Mouse (Mus musculus): ENCODE data around the gene Capza2. TPM values are rescaled to one million over a fixed set of nuclear protein-coding genes. Genes with fewer than 3 reads are reported as not detected.

Capza2 gene
- 490 and 593 TPM in 2 replicates for total RNA-seq (2015)
- total RNA-seq (2017): 665 and 673 TPM in 2 replicates

DNA sequence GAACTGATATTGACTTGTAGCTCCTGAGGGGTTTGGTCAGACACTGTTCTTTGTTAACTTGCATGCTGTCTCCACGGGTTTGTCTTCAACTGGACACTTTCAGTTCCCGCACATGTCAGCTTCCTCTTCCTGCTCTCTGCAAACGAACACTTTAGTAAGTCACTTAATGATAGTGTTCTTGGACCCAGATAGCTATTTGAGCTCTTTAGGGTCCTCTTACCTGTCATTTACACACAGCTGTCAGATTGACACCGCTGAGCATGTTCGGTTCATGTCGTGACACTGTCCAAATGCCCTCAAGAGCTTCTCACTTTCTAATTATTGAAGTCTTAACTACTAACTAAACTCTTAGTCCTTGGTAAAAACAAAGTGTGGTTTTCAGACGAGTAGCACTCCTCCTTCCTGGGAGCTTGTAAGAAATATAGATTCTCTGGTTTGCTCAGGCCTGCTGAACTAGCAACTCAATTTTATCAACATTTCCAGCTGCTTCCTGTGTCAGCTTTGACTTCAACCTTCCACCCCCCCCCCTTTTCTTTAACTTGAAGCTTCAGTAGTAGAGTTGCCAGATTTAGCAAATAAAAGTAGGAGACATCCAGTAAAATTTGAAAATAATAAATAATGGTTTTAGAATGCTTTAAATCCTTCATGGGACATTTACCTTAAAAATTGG is at the start of gene Capza2:
Gene Capza2 (plus strand): TSS at position 620 of the 670 bp plus-strand sequence.
- peak; percentile 63 for ATAC-seq (ENCODE audit: poor library complexity, severe bottlenecking)

DNA sequence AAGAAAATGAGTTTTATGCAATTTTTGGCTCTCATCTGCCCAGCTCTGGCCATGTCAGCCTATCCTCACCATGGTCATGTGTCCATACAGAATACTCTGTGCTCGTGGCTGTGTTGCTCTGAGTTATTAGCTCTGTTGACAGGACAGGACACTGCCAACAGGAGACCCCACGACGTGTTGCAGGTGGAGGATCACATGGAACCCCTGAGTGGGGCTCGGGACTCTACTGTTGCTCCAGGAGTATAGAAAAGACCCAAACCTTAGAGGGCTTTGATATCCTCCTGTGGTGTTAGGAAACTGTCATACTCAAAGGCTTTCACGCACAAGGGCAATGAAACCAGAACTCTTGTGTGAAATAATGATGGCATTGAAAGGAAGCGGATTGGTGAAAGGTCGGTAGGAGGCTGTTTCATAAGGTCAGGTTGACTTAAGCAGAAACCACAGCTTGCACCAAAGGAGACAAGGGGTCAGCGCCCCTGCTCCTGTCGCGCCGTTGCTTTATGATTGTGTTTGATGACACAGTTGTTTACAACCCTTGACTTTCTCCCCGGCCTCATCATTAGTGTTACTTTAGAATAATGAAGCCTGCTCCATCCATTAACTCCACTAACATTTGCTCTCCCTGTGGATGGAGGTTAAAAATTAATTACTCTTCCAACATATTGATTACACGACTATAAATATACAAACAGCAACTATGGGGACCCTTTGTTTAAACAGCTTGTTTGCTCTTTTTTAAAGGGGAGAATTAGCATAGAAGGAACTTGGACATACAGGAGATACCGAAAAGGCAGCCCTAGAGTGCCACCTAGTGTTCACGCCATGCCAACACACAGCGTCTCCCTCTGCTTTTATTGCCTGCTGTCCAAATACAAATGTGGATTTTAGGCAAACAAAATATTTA is 46.7 kb upstream of the Capza2 start:
- ATAC-seq (ENCODE audit: poor library complexity, severe bottlenecking): peak; percentile 99

DNA sequence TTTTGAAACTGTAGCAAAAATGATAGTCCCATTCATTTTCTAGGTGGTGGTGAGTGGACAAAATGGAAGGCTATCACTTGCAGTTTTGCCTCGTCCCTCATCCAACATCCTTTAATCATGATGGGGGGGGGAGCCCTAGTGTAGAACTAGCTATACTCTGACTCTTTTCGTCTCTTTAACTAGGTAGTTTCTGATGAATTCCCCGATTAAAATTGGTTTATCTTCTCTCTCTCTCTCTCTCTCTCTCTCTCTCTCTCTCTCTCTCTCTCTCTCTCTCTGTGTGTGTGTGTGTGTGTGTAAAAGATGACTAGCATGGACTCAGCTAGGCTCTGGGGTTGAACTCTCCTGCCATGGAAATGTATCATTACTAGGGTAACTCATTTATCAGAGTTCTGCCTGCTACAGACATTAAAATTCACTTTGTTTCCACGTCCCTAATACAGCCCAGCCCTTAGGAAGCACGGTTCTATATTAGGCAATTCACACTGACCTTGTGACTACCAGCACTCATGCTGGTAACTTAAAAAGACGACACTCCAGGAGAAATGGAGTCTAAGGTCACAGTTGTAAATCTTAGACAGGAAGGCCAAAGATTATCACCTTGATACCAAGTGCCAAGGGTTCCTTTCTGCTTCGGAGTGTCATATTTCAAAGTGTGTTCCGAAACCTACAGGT is 45.9 kb upstream of the Capza2 start:
- ATAC-seq (ENCODE audit: poor library complexity, severe bottlenecking): peak; percentile 33; the same call in 1 of the 2 replicates

DNA sequence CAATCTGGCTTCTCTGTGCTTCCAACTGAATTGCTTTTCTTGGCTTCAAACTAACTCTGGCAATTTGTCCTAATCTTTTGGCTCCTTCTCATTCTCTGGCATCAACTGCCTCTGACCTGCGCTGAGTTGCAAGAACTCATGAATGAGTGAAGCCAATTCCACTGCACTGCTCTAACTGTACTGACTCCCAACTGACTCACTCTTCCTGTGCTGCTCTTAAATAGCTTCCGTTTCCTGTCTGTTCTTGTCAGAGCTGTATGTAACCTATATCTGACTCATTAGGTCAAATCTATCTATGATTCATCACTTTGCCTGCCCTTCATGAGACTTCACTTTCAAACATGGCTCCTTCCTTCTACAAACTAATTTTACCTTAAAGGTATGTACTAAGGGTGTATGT is 42.1 kb upstream of the Capza2 start:
- no peak for ATAC-seq (ENCODE audit: poor library complexity, severe bottlenecking)

DNA sequence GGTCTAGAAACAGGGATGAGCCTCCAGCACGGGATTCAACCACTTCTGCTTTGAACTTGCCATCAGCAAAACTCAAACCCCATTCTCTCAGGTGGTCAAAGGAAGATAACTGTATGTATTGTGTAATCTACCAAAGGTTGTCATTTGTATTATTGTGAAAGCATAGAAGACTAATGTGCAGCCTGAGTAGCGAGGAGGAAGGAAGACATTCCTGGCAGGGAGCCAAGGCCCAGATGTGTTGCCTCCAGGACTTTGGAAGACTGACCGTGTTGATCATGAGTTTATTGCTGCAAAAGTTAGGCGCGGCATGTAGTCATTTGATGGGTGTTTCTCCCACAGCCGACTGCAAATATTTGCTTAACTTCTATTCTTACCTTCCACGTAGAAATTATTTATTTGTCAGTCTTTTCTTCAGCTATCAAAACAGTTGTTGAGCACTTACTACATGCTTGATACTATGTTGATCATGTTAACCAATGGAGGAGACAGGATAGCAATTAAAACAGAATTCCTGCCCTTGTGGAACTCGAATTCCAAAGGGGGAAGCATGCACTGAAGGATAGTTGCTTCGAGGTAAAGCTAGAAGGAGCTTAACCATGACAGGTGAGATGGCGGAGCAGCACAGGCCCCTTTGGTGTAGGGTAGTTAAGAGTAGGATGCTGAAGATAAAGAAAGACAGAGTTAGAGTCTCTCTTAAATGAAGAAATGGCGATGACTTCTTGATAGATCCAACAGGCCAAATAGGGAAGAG is 40.1 kb upstream of the Capza2 start:
- ATAC-seq (ENCODE audit: poor library complexity, severe bottlenecking): peak; percentile 64

DNA sequence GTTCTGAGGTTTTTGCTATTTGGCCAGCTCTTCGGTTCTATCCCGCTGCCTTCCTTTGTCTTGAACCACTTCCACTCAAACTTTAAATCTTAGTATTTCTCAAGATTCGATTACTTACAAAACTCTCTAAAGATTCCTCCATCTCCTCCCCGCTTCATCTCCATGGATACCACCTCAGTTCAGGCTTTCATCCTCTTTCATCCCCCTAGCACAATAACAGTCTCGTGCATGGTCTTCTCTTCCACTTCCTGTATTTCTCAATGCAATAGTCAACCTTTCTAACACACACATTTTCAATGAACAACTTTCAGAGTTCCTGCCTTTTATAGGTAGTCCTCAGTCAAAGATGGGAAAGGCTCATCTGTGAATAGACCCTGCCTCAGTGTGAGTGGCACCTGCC is 36.7 kb upstream of the Capza2 start:
- peak; percentile 47; the same call in 1 of the 2 replicates for ATAC-seq (ENCODE audit: poor library complexity, severe bottlenecking)

DNA sequence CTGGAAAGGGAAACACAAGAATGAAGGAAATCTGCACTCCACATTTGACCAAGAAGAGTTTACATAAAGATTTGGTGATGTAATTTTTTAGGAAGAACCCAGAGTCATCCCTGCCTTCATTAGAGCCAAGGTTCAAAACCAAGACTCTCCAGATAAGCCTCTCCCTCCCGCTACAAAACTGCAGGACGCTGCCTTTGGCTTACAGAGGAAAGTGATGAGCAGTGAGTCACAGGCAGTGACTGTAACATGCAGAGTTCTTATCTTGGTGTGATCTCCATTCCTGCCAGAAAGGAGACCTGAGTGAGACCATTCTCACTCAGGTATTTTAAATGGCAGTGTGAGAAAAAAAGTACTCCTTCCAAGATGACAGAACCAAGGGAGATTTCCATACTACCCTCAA is 34.5 kb upstream of the Capza2 start:
- ATAC-seq (ENCODE audit: poor library complexity, severe bottlenecking): no peak

DNA sequence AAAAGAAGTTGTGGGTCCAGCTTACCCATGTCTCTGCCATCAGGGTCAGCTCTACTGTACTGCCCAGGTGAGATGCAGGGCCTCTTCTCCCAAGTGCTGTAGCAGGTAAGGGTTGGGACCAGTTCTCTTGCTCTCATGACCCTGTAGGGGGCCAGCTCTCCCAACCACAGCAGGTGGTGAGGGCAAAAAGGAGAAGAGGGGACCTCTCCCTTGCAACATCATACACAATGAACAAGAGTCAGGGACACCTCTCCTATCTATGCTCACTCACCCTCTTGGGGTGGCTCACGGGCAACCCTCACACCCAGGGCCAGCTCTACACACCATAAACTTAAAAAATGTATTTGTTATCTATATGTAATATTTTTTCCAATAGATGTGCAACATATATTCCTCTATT is 29.1 kb upstream of the Capza2 start:
- ATAC-seq (ENCODE audit: poor library complexity, severe bottlenecking): peak; percentile 14; the same call in 1 of the 2 replicates

DNA sequence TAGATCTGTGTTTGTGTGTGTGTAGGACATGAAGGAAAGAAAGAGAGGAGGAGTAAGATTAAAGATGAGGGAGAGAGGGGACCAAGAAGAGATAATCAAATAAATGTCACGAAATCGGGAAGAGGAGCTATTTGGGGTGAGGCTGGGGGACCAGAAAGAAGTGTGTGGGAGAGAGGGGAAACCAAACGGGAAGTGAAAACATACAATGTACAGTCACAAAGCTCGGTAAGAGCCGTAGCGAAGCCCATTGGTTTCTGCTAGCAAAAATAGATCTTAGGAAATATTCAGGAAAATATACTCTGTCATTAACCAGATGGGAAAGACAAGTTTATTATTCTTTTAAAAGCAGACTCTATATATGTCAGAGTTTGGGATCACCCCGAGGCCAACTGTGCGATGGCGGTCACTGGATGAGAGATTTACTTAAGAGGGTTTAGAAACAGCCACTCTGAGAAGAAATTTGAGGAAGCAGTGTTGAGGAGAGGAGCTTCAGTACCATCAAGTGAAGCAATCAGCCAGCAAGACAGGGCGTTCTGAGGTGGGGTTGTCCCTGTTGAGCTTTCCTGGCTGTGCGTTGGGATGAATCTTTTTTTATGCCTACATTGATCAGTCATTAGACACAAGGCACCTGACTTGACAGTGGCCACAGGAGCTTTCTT is 24.6 kb upstream of the Capza2 start:
- ATAC-seq (ENCODE audit: poor library complexity, severe bottlenecking): peak; percentile 94

DNA sequence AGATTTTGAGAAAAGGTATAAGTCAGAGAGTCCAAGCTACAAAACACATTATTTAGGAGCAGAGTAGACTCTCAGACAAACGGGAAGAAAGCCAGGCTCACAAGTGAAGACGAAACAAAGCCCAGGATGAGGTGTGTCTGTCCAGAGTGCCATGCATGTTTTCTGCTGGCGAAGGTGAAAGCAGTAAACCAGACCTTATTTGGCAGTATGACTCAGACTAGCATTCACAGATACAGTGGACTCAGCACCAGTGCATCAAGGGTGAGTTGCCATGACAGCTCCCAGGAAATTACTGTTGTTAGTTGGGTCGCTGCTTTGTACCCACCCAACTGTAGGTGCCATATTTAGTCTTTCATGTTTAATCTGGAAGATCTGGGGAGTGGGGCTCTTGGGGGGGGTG is 23.4 kb upstream of the Capza2 start:
- no peak for ATAC-seq (ENCODE audit: poor library complexity, severe bottlenecking)

DNA sequence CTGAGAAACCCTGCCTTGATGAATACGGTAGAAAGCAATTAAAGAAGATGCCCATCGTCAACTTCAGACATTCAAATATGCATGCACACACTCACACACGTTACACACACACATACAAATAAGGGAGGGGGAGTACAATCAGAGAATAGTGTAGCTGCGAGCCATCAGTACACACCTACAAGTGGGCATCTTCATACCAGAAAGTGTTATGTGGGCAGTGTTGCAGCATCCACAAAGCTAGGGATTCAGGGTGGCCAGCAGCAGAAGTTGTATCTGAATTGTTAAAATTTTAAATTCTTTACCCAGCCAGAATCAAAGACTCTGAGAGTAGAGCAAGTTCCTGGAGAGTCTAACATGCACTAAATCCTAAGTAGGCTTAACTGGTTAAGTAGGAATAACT is 15.2 kb upstream of the Capza2 start:
- ATAC-seq (ENCODE audit: poor library complexity, severe bottlenecking): no peak

DNA sequence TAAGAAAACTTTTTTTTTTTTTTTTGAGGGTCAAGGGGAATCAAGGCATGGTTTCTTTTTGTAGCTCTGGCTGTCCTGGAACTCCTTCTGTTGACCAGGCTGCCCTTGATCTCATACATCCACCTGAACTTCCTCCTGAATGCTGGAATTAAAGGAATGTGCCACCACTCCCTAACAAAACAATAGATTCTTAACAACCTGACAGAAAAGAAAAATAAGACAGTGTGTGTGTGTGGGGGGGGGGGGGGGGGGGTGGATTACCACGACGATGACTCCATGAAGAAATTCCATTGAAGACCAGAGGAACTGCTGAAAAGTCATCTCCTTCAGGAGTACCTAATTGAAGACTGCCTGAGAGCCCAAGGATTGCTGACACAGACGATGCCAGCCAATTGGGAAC is 14.6 kb upstream of the Capza2 start:
- ATAC-seq (ENCODE audit: poor library complexity, severe bottlenecking): no peak

DNA sequence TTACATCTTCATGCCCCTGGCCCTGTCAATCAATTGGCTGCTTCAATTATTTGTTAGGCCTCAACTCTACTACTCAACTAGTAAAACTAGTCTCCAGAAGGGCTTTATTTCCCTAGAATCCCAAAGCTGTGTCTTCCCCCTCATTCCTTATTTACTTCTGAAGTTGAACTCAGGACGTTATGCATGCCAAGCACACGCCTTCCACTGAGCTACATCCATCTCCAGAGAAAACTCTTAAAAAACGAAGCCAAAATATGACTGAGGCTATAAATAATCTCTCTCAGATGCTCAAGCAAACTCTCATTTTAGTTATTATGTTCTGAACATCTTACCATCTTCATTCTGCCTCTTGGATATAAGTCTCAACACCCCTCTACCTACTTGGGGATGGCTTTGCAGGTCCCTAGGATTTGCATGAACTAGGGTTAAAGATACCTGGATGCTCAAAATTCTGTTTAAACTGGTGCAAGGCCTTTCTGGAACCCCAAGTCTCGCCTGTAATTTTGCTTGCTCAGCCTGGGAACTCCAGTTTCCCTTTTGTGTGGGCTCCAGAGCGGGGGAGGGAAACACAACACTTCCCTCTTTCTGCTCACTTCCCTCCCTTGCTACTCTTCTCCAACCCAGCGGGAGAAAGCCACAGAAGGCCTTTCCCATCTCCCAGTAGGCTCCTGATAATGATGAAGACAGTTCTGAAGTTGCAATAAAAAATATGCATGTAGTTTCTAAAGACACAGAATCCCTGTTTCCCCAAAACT is 7.2 kb upstream of the Capza2 start:
- ATAC-seq (ENCODE audit: poor library complexity, severe bottlenecking): peak; percentile 94

DNA sequence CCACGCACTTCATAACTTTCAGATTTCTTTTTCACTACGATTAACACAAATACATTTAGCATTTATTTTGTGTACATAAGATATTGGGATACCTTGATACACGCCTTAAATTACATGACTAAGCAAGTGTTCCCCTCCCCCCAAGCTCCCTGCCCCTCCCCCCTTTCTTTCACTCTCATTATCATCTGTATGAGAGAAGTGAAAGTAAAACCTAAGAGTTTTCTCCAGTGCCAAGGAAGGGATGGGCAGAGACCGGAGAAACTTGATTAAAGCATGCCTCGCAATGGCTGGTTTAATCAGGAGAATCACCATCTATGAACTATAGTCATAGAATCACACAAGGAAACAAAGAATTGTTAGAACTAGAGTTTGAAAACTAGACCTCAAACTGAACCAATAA is 6.3 kb upstream of the Capza2 start:
- ATAC-seq (ENCODE audit: poor library complexity, severe bottlenecking): peak; percentile 55

DNA sequence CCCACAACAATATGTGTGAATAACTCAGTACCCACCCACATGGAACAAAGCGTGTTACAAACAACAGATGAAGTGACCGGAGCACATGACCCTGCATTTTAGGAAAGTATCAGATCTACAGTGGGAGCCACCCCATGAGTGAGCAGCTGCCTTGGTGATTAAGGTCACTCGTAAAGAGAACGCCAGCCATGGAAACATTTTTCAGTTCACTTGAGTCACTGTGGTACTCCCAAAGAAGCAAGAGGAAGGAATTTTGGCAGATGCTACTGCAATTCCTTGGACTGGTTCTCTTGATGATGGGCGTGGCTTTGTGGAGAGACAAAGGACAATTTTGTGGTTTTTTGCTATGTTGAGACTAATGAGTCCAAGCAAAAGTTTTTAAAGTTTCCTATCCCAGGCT is 4.4 kb upstream of the Capza2 start:
- ATAC-seq (ENCODE audit: poor library complexity, severe bottlenecking): no peak

DNA sequence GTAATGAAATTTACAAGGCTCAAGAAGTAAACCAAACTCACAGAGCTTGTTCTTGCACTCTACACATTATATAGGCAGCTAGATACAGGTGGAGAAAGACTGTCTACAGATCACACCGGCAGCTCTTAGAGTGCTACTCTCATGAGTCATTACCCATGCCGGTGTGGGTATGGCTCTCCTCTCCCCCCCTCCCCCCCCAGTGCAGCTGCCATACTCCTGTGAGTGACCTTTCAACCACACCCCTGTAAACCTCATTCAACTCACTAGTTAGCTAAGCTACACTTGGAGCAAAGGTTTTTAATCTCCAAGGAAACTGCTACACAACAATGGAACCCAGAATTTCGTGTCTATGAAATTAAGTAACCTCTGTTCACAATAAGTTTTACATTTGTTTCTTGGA is 2.2 kb upstream of the Capza2 start:
- ATAC-seq (ENCODE audit: poor library complexity, severe bottlenecking): no peak

DNA sequence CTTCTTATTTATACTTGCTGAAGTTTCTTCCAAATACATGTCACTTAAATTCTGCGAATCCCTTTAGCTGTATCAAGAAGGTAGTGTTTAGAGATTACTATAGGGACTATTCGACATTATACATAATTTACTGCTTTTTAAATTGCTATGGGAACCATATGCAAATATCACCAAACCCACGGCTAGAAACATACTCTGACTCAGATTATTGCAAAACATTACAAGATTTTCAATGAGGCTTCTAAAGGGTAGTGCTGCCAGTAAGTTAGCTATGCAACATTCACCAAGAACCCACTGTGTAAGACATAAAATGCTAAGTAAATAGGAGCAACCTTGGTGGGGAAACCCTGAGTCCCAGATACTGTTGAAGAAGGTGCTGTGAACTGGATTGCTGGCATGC is 1.0 kb upstream of the Capza2 start:
- peak; percentile 31 for ATAC-seq (ENCODE audit: poor library complexity, severe bottlenecking)

DNA sequence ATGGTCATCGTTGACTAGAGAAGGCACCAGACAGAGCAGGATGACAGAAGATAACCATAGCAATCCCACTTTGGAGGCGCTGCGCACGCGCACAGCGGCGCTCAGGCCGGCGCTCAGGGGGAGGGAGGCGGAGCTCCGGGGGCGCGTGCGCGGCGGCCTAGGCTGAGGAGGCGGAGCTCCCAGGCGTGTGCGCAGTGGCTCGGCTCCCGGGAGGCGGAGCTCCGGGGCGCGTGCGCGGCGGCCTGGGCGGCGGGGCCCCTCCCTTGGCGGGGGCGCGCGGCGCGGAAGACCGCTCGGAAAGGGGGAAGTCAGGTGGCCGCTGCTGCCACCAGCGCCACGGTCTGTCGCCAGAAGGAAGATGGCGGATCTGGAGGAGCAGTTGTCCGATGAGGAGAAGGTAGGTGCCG is 733 bp downstream of the Capza2 start:
- ATAC-seq (ENCODE audit: poor library complexity, severe bottlenecking): peak; percentile 82
